Mouse (Mus musculus) right cerebral cortex, postnatal 10 days (tissue): ENCODE results near the gene Adprhl2.

ENCODE experiments used
- DNase-seq, 2 experiments: peaks; one replicate each; pipeline ENCODE4 v3.0.0; 2021; ENCODE audit warnings: low spot score in 2 of 2

Adprhl2 gene

DNA sequence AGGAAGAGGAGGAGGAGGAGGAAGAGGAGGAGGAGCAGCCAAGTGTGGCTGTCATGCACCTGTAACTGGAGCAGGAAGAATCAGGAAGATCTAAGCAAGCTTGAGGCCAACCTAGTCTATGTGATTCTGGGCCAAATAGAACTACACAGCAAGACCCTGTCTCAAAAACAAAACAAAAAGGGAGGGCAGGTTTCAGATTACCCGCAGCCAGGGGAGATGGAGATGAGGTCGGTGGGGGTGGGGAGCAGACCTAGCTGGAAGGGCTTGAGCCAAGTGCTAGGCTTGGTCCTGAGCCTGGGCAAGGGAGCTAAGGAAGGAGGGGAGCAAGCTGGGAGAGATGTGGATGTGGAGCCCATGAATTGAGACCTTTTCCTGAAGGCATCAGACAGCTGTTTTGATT is 14.7 kb downstream of the Adprhl2 start:
- no peak for DNase-seq

DNA sequence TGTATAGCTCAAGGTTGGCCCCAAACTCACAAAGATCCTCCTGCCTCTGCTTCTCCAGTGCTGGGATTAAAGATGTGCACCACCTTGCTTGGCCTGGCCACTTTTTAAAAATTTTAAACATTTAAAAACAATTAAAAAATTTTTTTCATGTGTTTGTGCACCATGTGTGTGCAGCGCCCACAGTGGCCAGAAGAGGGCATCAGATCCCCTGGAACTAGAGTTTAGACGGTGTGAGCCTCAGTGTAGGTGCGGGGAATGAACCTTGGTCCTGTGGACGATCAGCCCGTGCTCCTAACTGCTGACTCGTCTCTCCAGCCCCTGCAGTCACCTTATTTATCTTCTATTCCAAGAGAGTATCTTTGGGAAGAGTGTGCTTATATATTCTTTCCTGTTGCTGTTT is 15.4 kb downstream of the Adprhl2 start:
- DNase-seq: no peak

DNA sequence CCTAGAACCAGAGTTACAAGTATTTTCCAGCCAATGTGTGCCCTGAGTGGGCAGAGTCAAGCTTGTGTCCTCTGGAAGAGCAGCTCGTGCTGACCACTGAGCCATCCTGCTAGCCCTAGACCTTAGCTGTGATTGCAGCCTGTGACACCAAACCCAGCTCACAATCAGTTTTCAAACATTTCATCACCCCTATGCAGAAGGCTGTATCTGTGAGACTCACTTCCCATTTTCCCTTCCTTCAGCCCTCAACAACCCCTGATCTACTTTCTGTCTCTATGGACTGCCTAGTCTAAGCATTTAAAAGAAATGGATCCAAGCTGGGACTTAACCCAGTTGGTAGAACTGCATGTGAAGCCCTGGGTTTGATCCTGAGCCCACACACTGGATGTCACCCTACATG is 16.1 kb downstream of the Adprhl2 start:
- no peak for DNase-seq

DNA sequence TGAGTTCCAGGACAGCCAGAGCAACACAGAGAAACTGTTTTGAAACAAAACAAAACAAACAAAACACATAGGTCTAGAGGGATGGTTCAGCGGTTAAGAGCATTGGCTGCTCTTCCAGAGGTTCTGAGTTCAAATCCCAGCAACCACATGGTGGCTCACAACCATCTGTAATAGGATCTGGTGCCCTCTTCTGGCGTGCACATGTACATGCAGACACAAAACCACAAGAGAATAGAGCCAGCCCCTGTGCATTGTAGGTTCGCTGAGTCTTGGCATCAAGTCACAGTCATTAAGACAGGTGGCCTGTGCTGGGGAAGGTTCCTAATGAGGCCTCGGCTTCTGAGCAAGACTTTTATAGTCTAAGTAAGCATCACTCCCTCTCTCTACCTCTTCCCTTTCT is 17.6 kb downstream of the Adprhl2 start:
- DNase-seq: no peak

DNA sequence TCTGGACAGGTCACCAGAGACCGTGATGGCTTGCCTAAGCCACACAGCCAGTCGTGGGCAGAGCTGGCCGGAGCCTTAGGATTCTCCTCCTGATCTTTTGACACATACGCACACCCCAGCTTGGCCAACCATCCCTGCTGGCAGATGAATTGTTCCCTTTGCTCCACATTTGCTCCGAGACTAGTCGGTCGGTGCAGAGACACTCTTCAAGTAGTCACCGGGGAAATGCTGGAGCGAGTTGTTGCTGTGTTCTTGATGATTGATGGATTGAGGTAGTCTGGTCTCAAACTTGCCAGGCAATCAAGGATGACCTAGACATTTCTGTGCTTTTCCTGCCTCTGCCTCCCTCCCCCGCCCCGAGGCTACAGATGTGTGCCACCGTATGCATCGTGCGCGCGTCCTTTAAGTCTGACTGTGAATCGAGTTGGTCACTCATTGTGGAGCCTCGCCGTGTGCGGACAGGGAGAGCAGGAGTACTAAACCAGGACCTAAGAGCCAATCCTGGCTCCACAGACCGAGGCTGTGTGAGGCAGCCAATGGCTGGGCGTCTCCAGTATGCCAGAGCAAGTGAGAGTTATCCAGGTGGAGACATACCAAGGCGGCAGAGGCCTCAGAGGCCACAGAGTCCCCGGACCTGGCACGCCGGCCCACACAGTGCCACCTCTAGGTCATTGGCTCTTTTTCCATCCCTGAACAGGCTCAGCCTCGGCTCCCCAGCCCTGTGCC is 19.8 kb downstream of the Adprhl2 start:
- no peak for DNase-seq

DNA sequence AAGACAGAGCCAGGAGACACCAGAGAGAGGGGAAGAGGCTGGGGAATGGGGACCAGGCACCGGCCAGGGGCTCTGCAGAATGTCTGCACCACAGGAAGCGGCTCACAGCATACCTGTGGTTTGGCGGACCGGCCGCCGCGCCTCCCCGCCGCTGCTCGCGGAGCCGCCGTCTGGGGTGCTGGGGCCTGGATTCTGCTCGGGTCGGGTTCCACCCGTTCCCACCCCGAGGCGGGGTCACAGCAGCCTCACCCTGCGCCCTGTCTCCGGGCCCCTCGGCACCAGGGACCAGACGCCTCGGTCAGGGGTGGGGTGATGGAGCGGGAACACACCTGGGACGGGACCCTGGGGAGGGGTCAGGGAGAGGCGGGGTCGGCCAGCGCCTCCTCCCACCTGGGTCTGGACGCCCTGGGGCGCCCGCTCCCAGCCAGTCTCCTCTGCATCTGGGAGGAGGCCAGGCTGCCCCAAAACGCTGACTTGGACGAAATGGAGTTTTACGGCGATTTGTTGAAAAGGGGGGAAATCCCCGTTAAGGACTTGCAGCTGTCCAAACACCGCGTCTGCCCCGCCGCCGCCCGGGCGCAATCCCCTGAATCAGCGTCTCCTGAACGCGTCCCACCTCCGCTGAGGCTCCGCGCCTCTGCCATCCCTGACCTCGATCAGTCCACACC is 20.5 kb downstream of the Adprhl2 start:
- DNase-seq: no peak

DNA sequence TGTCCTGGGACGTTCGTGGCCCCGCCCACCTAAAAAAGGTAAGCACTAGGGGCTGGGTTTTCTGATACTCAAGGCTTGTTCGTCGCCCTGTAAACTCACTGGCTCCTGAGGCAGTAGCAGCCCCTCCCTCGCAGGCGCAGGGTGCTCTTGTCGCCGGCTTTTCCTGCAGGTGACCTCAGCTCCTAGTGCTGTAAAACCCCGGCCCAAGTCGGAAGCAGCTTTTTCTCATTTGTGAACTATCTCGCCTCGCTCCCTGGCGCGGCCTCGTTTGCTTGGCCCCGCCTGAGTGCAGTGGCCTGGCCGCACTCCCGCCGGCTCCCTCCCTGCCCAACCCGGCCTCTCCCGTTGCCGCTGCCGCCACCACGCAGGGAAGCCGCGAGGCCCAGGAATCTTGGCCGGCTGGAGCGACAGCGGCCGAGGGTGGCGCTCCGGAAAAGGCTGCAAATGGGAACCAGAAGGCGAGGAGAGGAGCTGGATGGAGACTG is 24.8 kb downstream of the Adprhl2 start:
- DNase-seq: peak; percentile 52 to 67

DNA sequence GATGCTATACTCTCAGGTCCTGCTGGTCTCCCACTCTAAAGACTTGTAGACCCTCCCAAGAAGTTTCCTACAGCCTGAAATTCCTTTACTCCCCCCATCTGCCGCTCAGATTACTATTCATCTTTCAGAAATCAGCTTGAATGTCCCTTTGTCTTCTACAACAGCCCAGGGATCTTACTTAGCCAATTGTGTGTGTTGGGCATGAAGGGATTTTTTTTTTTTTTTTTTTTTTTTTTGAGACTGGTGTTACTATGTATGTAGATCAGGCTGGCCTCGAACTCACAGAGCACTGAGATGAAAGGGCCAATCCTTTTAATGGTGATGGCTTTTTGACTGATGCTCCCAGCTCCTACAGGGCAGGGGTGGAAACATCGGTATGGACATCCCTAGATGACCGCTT is 25.6 kb downstream of the Adprhl2 start:
- DNase-seq: no peak

DNA sequence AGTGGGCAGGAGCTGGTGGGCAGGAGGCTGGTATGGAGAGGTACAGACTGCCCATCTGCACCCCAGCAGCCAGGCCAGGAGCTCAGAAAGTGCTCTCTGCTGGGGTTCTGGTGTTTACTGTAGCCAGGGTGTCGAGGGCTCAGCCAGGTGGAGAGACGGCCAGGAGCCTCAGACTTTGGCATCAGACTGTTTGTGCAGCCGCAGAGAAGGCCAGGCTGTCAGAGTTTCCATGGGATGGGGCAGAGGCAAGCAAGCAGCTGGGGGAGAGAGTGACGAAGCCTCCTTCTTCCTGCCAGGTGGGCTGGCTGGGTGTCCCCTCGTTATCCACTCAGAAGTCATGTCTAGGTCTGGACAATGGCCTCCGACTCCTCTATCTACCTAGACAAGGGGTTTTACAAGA is 26.4 kb downstream of the Adprhl2 start:
- DNase-seq: no peak

DNA sequence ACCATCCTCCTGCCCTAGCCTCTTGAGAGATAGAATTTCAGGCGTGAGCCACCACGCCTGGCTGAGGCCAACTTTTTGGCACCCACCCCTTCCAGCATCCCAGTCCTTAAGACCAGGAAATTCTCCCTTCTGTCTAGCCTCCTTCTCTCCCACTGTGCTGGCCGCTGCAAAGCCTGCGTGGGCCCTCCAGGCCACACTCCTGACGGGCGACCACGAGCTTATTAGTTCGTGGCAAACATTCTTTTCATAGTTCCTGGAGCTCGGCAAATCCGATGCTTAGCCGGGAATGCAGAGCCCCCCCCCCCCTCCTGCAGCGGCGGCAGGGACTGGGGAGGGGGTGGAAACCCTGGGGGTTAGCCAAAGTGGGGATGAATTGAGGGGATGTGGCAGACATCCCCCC is 30.3 kb downstream of the Adprhl2 start:
- DNase-seq: no peak

DNA sequence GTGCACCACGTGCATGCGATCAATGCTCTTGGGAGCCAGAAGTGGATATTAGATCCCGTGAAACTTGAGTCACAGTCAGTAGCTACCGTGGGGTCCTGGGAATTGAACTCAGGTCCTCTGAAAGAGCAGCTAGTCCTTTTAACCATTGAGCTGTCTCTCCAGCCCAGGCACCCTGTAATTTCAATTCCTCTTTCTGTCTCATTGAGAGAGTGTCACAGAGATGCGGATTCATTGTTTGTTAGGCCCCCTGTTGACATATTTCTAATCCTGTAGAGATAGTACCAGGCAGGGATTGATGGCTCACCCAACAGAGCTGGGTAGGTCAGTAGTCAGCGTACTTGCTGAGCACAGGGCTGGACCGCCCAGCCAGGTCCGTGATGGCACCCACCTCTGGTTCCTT is 31.2 kb downstream of the Adprhl2 start:
- DNase-seq: no peak

DNA sequence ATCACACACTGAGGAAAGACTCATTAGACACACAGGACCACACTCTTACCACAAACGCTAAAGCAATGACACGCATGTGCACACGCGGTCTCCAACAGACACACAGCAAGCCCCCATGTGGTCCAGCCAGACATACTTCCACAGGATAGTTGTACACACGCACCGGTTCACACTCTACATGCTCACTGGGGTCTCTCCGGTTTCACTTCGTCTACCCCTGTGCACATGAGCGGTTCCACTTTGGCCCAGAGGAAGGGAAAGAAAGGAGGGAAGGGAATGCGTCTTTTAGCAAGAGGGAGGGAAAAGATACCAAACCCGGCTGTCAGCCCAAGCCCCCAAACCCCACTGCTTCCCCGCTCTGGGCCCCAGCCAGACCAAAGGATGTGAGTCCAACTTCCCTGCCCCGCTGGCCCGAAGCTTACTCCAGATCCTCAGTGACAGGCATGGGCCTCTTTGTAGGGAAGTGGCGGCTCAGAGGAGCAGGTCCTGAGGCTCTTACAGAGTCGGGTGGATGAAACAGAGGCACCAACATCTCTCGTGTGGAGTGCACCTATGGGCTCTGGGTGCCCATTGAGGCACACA is 33.3 kb downstream of the Adprhl2 start:
- DNase-seq: no peak

DNA sequence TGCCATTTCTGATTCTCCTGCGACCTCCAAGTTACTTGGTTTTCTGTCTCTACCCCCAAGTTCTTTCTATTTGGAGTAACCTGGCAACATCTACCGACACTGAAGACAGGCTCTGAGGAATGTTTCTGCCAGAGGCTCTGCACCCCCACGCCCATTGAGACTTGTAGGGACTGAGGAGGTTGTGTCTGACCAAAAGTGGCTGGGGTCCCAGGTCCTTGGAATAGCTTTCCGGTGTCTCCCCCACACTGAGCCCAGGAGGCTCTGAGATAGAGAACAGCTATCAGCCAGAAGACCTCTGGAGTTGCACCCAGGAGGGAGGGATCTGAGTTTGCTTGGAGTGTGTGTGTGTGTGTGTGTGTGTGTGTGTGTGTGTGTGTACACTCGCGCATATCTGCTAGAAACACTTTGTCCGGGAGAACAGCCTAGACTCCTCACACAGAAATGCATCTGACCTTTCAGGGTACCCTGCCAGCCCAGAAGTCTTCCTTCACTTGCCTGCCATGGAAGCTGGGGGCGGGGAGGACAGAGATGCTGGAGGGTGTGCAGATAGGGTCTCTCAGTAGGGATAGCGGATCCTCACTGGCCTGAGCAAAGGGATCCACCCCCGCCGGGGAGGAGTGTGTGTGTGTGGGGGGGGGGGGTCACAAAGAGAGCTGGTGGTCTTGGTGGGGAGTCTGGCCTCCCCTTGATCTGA is 34.1 kb downstream of the Adprhl2 start:
- DNase-seq: no peak

DNA sequence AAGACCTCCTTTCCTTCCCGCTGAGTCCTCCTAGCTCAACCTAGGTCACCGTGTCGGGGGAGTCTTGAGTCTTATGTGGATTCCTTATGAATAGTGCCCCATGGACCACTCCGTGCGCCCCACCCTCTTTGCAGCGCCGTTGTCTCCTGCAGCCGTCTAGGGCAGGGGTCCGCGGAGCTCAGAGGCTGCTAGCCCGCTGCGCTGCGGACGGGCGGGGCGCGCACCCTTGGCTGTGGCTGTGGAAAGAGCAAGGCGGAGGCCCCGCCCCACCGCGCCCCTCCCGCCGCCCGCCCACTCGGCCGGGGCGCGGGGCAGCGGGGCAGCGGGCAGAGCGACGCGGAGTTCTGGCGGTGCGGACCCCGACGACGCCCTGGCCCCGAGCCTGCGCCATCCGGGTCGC is 35.0 kb downstream of the Adprhl2 start, which contains the start of gene Col8a2:
Gene Col8a2, plus strand, starts transcription at position 302 of the 400 bp plus-strand sequence.
- no peak for DNase-seq

DNA sequence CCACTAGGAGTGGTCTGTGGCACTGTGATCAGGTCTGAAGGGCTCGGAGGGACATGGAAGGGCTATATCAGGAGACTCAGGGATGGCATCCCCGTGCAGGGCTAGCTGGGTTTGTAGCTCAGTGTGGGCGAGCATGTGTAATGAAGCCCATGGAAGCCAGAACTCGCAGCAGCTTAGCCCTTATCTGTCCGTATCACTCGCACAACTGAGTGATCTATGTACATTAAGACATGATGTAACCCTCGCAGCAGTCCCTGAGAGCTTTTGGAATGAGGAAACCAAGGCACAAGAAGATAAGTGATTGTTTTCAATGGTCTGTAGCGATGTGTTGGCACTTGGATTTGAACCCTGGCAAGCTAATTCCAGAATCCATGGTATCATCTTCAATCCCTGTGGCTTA is 37.9 kb downstream of the Adprhl2 start:
- no peak for DNase-seq

DNA sequence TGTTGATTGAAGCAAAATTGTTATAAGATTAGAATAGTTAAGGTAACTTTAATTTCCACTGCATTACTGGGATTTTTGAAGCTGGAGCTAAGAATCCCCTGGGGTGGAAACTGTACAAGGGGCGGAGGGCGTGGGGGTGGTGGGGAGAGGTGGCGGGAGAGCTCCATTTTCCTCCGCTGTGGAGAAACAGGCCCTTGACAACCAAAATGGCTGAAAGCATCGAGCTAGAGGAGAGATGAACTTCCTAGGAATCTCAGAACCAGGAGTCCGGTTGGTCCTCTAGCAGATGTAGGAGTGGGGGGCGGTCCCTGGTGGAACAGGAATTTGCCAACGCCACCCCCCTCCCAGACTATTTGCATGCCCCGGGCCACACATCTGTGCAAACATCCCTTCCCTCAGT is 39.8 kb downstream of the Adprhl2 start:
- no peak for DNase-seq

DNA sequence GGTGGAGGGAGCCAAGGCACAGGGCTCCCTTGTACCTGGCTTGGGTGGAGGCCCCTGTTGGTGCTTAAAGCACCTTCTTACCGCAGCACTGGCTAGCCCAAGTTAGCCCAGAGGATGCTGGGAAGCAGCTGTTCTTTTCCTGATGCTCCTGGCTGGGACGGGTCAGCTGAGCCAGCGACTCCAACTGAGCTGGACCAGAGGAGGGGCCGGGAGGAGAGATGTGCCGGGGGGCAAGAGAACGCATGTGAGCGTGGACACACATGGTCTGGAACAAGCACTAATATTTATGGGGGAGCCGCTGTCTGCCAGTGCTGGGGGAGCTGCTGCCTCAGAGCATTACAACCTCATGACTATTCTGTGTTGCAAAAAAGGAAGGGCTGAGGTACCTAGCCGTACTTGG is 42.5 kb downstream of the Adprhl2 start:
- no peak for DNase-seq

DNA sequence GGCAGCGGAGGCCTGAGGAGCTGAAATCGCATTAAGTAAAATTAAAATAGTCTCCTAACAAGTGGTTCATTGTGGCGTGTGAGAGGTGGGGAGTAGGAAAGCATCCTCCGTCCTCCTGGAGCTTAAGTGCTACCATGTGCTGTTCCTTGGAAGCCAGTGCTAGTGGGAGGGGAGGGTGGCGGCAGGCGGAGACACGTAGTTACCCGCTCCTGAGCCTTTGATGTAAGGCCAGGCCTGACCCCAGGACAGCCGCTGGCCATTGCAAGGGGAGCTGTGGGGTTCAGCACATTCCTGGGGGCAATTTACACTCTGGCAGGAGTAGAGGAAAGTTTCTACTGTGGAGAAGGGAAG is 43.0 kb downstream of the Adprhl2 start:
- DNase-seq: no peak

DNA sequence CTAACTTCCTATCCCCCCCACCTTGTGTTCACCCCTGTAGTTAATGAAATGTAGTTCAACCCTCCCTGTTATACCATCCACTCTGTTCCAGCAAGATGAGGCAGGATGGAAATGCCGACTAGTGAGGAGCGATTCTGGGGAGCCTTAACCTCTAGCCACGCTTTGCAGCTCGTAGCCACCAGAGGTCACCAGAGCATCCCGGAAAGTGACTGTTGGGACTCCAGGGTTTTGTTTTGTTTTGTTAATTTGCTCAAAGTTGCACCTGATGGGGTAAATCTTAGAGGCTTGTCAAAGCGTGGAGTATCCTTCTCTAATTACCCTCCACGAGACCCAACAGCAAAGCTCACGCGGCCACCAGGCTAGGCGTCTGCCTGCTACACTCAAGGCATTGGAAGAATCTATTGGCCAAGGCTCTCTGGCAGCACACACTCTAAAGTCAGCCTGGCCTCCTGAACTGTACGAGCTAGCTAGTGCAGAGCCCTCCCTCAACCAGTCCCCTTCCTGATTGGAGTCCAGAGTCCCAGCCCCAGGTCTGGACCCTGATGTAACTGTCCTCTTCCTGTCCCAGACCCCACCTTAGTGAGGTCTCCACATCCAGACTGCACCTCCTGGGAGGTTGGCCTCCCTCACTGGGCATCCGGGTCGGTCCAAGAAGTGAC is 43.5 kb downstream of the Adprhl2 start:
- no peak for DNase-seq

DNA sequence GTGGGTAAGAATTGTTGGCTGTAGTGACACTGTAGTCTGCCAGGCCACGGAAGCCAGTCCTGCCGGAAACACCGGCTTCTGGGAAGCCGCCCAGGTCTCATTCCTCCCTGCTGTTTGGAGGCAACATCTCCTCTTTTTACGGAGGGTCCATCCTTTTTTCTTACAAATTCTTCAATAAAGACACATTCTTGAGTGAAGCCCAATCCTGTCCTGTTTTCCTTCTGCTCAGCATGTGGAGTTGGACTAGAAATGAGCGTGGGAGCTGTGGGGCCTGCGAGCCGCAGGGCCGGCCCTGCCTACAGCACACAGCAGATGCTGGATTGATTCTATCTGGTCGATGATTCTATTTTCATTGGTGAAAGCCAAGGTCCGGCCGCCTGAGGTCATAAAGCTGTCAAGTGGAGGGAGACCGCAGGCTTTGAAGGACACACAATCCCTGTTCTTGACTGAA is 45.8 kb downstream of the Adprhl2 start:
- DNase-seq: no peak

DNA sequence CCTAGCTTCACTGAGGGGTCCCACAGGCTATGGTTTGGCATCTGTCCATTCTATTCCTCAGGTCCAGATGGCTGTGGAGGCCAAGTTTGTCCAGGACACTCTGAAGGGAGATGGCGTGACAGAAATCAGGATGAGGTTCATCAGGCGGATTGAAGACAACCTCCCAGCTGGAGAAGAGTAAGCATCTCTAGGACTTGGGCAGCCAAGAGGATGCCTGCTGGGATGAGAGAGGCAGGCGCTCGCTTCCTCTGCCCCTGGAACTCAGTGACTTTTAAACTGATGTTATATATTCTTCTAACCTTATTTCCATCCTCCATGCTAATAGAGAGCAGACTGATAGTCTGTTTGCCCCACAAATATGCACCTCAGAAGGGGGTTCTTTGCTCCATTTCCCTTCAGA is 46.4 kb downstream of the Adprhl2 start:
- DNase-seq: no peak

DNA sequence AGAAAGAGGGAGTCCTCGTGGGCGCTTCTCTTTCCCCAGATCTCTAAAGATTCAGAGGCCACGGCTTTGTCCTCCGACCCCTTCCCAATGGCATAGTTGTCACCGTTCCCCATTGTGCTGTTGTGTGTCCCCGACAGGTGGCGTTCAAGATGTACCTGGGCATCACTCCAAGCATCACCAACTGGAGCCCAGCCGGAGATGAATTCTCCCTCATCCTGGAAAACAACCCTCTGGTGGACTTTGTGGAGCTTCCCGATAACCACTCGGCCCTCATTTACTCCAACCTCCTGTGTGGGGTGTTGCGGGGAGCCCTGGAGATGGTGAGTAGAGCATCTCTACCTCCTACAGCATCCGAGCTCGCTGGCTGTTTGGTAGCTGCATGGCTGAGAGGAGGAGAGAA is 47.8 kb downstream of the Adprhl2 start:
- DNase-seq: no peak
